Mouse (Mus musculus) MEL (cell line): Measurements from ENCODE around the gene Tekt2. TPM values are rescaled to one million over a fixed set of nuclear protein-coding genes. Genes with fewer than 3 reads are reported as not detected.

ENCODE experiments used
- DNase-seq: peaks from one replicate; pipeline ENCODE4 v3.0.0; 2011; ENCODE audit warnings: low read depth, low spot score
- H3K27ac ChIP-seq: 2 replicates; pipeline ENCODE4 v1.5.1; 2012; ENCODE audit warnings: low read depth, mild to moderate bottlenecking, control low read depth, low read length, moderate library complexity; ENCODE audit not compliant: control insufficient read depth
- H3K27me3 ChIP-seq, 2 experiments: fragments of 150-350 bp in 1 of 2; sonication (generic) in 1 of 2; 2 replicates each; pipeline ENCODE4 v1.6.1; 2012; ENCODE audit warnings: low read length in 2 of 2, mild to moderate bottlenecking in 2 of 2, improper control_type of control experiment in 1 of 2, moderate library complexity in 1 of 2; ENCODE audit not compliant: insufficient read depth in 2 of 2, control insufficient read depth in 1 of 2
- H3K36me3 ChIP-seq, 2 experiments: 2 replicates each; pipeline ENCODE4 v1.6.1; 2012 to 2014; ENCODE audit warnings: low read length in 2 of 2, improper control_type of control experiment in 1 of 2, inconsistent platforms in 1 of 2, mild to moderate bottlenecking in 1 of 2; ENCODE audit not compliant: insufficient read depth in 2 of 2, control insufficient read depth in 1 of 2
- H3K4me1 ChIP-seq, 2 experiments: fragments of 150-350 bp in 1 of 2; sonication (generic) in 1 of 2; 2 replicates each; pipeline ENCODE4 v1.6.1; 2012; ENCODE audit warnings: low read length in 2 of 2, improper control_type of control experiment in 1 of 2, mild to moderate bottlenecking in 1 of 2; ENCODE audit not compliant: insufficient read depth in 2 of 2, control insufficient read depth in 1 of 2
- H3K4me3 ChIP-seq, 2 experiments: fragments of 150-350 bp in 1 of 2; sonication (generic) in 1 of 2; 2 replicates each; pipeline ENCODE4 v1.5.1; 2012; ENCODE audit warnings: low read depth in 2 of 2, low read length in 2 of 2, mild to moderate bottlenecking in 2 of 2, moderate library complexity in 2 of 2, control low read depth in 1 of 2, improper control_type of control experiment in 1 of 2; ENCODE audit not compliant: control insufficient read depth in 1 of 2, insufficient read depth in 1 of 2
- H3K79me2 ChIP-seq: 2 replicates; pipeline ENCODE4 v1.6.1; 2012; ENCODE audit warnings: mild to moderate bottlenecking, low read length, moderate library complexity; ENCODE audit not compliant: control insufficient read depth, poor library complexity, insufficient read depth
- H3K9ac ChIP-seq: 2 replicates; pipeline ENCODE4 v1.6.1; 2012; ENCODE audit warnings: low read depth, mild to moderate bottlenecking, control low read depth, low read length, moderate library complexity; ENCODE audit not compliant: control insufficient read depth, poor library complexity, severe bottlenecking
- H3K9me3 ChIP-seq: fragments of 150-350 bp; sonication (generic); replicated peaks from 2 replicates; pipeline ENCODE4 v1.6.1; 2012; ENCODE audit warnings: mild to moderate bottlenecking, low read length, improper control_type of control experiment, moderate library complexity; ENCODE audit not compliant: insufficient read depth
- BHLHE40 ChIP-seq: IDR thresholded peaks from 2 replicates; pipeline ENCODE4 v1.6.1; 2012; ENCODE audit warnings: low read depth, mild to moderate bottlenecking, inconsistent platforms, low read length, improper control_type of control experiment, borderline replicate concordance
- ELF1 ChIP-seq: IDR thresholded peaks from 2 replicates; pipeline ENCODE4 v1.6.1; 2014; ENCODE audit warnings: low read depth, mild to moderate bottlenecking, inconsistent platforms, low read length, improper control_type of control experiment, moderate library complexity
- EP300 ChIP-seq, 2 experiments: IDR thresholded peaks; 2 replicates each; pipeline ENCODE4 v1.6.1; 2011; ENCODE audit warnings: improper control_type of control experiment in 2 of 2, low read length in 2 of 2, low read depth in 1 of 2, mild to moderate bottlenecking in 1 of 2
- GABPA ChIP-seq: IDR thresholded peaks from 2 replicates; pipeline ENCODE4 v1.6.1; 2012; ENCODE audit warnings: low read depth, mild to moderate bottlenecking, inconsistent platforms, low read length, improper control_type of control experiment, moderate library complexity
- KAT2A ChIP-seq: conservative IDR thresholded peaks from 2 replicates; pipeline ENCODE4 v1.6.1; 2012; ENCODE audit warnings: low read depth, low read length, improper control_type of control experiment, inconsistent platforms
- MAX ChIP-seq: IDR thresholded peaks from 2 replicates; pipeline ENCODE4 v1.6.1; 2011; ENCODE audit warnings: low read length, improper control_type of control experiment
- MEF2A ChIP-seq: IDR thresholded peaks from 2 replicates; pipeline ENCODE4 v1.6.1; 2014; ENCODE audit warnings: low read depth, mild to moderate bottlenecking, inconsistent platforms, low read length, improper control_type of control experiment; ENCODE audit not compliant: poor library complexity, insufficient replicate concordance, severe bottlenecking; ENCODE audit errors: extremely low read depth
- MYB ChIP-seq: IDR thresholded peaks from 2 replicates; pipeline ENCODE4 v1.6.1; 2011; ENCODE audit warnings: mild to moderate bottlenecking, low read depth, low read length, improper control_type of control experiment
- MYC ChIP-seq: IDR thresholded peaks from 2 replicates; pipeline ENCODE4 v1.6.1; 2011; ENCODE audit warnings: low read depth, mild to moderate bottlenecking, low read length, improper control_type of control experiment, moderate library complexity
- NRF1 ChIP-seq: IDR thresholded peaks from 2 replicates; pipeline ENCODE4 v1.6.1; 2014; ENCODE audit warnings: low read depth, mild to moderate bottlenecking, inconsistent platforms, low read length, improper control_type of control experiment, moderate library complexity; ENCODE audit not compliant: poor library complexity, insufficient read depth, severe bottlenecking
- POLR2A ChIP-seq, 2 experiments: IDR thresholded peaks; 2 replicates each; pipeline ENCODE4 v1.6.1; 2011 to 2012; ENCODE audit warnings: low read length in 2 of 2, mild to moderate bottlenecking in 2 of 2, control low read depth in 1 of 2, improper control_type of control experiment in 1 of 2, low read depth in 1 of 2, moderate library complexity in 1 of 2; ENCODE audit not compliant: control insufficient read depth in 1 of 2, insufficient read depth in 1 of 2, poor library complexity in 1 of 2
- POLR2AphosphoS2 ChIP-seq: IDR thresholded peaks from 2 replicates; pipeline ENCODE4 v1.6.1; 2011; ENCODE audit warnings: low read length, improper control_type of control experiment
- RCOR1 ChIP-seq: IDR thresholded peaks from 2 replicates; pipeline ENCODE4 v1.6.1; 2012; ENCODE audit warnings: low read depth, mild to moderate bottlenecking, inconsistent platforms, low read length, improper control_type of control experiment
- SMC3 ChIP-seq: IDR thresholded peaks from 2 replicates; pipeline ENCODE4 v1.6.1; 2011; ENCODE audit warnings: low read depth, low read length, improper control_type of control experiment
- TAL1 ChIP-seq: IDR thresholded peaks from 2 replicates; pipeline ENCODE4 v1.6.1; 2012; ENCODE audit warnings: mild to moderate bottlenecking, inconsistent platforms, low read length, moderate library complexity, mixed read lengths
- TBP ChIP-seq: IDR thresholded peaks from 2 replicates; pipeline ENCODE4 v1.8.0; 2011; ENCODE audit warnings: low read depth, low read length, improper control_type of control experiment
- TCF12 ChIP-seq: IDR thresholded peaks from 2 replicates; pipeline ENCODE4 v1.6.1; 2014; ENCODE audit warnings: low read depth, mild to moderate bottlenecking, inconsistent platforms, low read length, improper control_type of control experiment, moderate library complexity
- ZKSCAN1 ChIP-seq: IDR thresholded peaks from 2 replicates; pipeline ENCODE4 v1.6.1; 2012; ENCODE audit warnings: low read depth, mild to moderate bottlenecking, inconsistent platforms, low read length, improper control_type of control experiment, moderate library complexity
- ZNF384 ChIP-seq: IDR thresholded peaks from 2 replicates; pipeline ENCODE4 v1.6.1; 2012; ENCODE audit warnings: low read depth, mild to moderate bottlenecking, inconsistent platforms, low read length, improper control_type of control experiment
- polyA plus RNA-seq, 2 experiments: library from polyadenylated mRNA; stranded (reverse) in 1 of 2; unstranded in 1 of 2; fragments of >175 nt in 1 of 2; fragments of >200 nt in 1 of 2; gene quantifications; 2 replicates each; pipeline versions ENCODE4 v1.2.1 to v1.2.4; 2012; ENCODE audit warnings: low replicate concordance in 2 of 2, low read depth in 1 of 2; ENCODE audit not compliant: insufficient read length in 2 of 2, insufficient read depth in 1 of 2, missing spikeins in 1 of 2
- total RNA-seq: library from RNA; depleted of rRNA; stranded (reverse); fragments of 300-350 nt; gene quantifications from 2 replicates; pipeline ENCODE4 v1.2.3, GENCODE M21; 2012

The Tekt2 gene
- total and polyA plus RNA-seq, 3 experiments = 0.25 TPM; not detected in 2

DNA sequence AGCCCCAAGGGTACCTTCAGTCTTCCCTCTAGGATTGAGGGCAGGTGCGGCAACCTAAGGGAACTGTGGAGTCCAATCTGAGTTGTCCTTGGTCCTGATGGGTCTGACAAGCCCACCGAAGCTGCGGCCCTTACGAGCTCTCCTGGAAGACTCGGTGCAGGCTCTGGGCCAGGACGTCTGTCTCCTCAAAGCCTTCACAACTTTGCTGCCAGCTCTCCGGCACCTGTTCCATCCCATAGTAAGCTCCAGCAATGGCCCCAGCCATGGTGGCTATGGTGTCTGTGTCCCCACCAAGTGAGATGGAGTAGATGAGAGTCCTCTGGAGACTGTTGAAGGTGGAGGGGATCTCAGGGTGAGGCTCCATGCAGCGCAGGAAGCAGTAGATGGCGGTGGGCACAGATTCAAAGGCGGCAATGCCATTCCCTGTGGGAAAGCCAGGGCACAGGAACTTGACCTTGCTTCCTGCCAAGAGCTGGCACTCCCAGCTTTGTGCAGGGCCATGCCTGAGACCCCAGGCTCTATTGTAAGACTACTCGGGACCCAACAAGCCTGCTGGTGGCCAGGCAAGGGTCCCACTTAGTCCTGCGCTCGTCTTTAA lies 8.9 kb downstream of the Tekt2 start:
- Histone ChIP-seq H3K9me3 (no peaks in the 10 kb centered on the region), H3K4me1 (peaks cover 3 to 15% of the 10 kb centered on the region in 2 experiments; a peak in 2 of 4 replicates), H3K27ac (no peak overlapping the region), H3K27me3 (no peaks in the 10 kb centered on the region), H3K36me3 (peaks cover 0 to 8% of the 10 kb centered on the region in 2 experiments; a peak in 2 of 4 replicates), H3K79me2 (peaks cover 14% of the 10 kb centered on the region), H3K4me3 (no peak overlapping the region), H3K9ac (no peak overlapping the region)
- no peak for DNase-seq
- TF ChIP-seq ZKSCAN1 = no peak
- no peak for TF ChIP-seq BHLHE40
- no peak for TF ChIP-seq NRF1
- TF ChIP-seq MAX = no peak
- TF ChIP-seq TCF12 = no peak
- TF ChIP-seq ELF1 = no peak
- no peak for TF ChIP-seq MEF2A
- TF ChIP-seq MYB = no peak
- TF ChIP-seq TAL1 = no peak
- TF ChIP-seq MYC = no peak
- TF ChIP-seq POLR2AphosphoS2 = no peak
- no peak for TF ChIP-seq GABPA
- TF ChIP-seq POLR2A (IDR thresholded peaks at IDR 0.05; ENCODE audit: control insufficient read depth in 1 of 2, insufficient read depth in 1 of 2, low read depth in 1 of 2, low read length in 2 of 2, poor library complexity in 1 of 2) = no peak

DNA sequence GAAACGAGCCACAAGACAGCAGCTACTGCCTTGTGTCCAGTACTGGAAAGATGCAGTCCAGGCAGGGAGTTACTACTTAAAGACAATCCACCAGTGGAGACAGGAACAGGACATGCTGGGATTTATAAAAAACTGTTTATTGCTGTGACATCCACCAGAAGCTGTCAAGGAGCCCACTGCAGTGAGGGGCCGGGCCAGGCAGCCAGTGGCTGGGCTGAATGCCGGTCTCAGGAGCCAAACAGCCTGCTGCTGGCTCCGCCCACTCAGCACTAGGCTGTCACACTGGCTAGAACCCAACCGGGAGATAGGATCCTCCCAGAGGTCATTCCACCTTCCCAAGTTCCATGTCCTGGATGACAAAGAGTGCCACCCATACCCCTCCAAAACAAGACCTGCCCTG lies 9.6 kb downstream of the Tekt2 start:
- no peak for DNase-seq
- no peak overlapping the region for H3K4me3 ChIP-seq
- H3K27ac ChIP-seq = no peak overlapping the region
- no peaks in the 10 kb centered on the region for H3K27me3 ChIP-seq
- peaks cover 3 to 15% of the 10 kb centered on the region in 2 experiments; a peak in 2 of 4 replicates for H3K4me1 ChIP-seq
- H3K9ac ChIP-seq = no peak overlapping the region
- H3K79me2 ChIP-seq = peaks cover 11% of the 10 kb centered on the region
- TF ChIP-seq TBP = no peak
- no peak for TF ChIP-seq SMC3
- TF ChIP-seq MYC = no peak
- TF ChIP-seq RCOR1 = no peak
- no peak for TF ChIP-seq EP300 (IDR thresholded peaks at IDR 0.05; ENCODE audit: low read depth in 1 of 2, low read length in 2 of 2)
- TF ChIP-seq MEF2A = no peak
- TF ChIP-seq ZNF384 = no peak
- no peak for TF ChIP-seq TCF12
- no peak for TF ChIP-seq KAT2A
- H3K9me3 ChIP-seq = no peaks in the 10 kb centered on the region
- peaks cover 0 to 8% of the 10 kb centered on the region in 2 experiments; a peak in 2 of 4 replicates for H3K36me3 ChIP-seq
